Mouse (Mus musculus) kidney, adult 2 months (tissue): Measurements from ENCODE around the gene Tnfsf8. TPM values are rescaled to one million over a fixed set of nuclear protein-coding genes. Genes with fewer than 3 reads are reported as not detected.

Source experiments
- DNase-seq: peaks from one replicate; pipeline ENCODE4 v3.0.0; 2021
- H3K27ac ChIP-seq: fragments of 200-500 bp; 2 replicates; pipeline ENCODE4 v1.5.1; 2012; ENCODE audit warnings: low read depth, low read length, control low read depth, inconsistent platforms; ENCODE audit not compliant: insufficient read depth
- H3K27me3 ChIP-seq: fragments of 200-500 bp; replicated peaks from 2 replicates; pipeline ENCODE4 v1.6.1; 2012; ENCODE audit warnings: mild to moderate bottlenecking, moderate library complexity, low read length, inconsistent platforms; ENCODE audit not compliant: control insufficient read depth, insufficient read depth
- H3K36me3 ChIP-seq: fragments of 200-500 bp; 2 replicates; pipeline ENCODE4 v1.6.1; 2012; ENCODE audit warnings: mild to moderate bottlenecking, moderate library complexity, low read length, inconsistent platforms; ENCODE audit not compliant: control insufficient read depth, insufficient read depth
- H3K4me1 ChIP-seq: fragments of 200-500 bp; 2 replicates; pipeline ENCODE4 v1.6.1; 2011; ENCODE audit warnings: low read length; ENCODE audit not compliant: control insufficient read depth, insufficient read depth
- H3K4me3 ChIP-seq: fragments of 200-500 bp; 2 replicates; pipeline ENCODE4 v1.5.1; 2011; ENCODE audit warnings: mild to moderate bottlenecking, low read depth, low read length, control low read depth; ENCODE audit not compliant: insufficient read depth
- CTCF ChIP-seq: fragments of 200-500 bp; conservative IDR thresholded peaks from 2 replicates; pipeline ENCODE4 v1.5.1; 2011; ENCODE audit warnings: low read depth, mild to moderate bottlenecking, control low read depth, low read length, moderate library complexity, mixed read lengths; ENCODE audit not compliant: insufficient read depth, insufficient read length
- POLR2A ChIP-seq: fragments of 200-500 bp; IDR thresholded peaks from one replicate; pipeline ENCODE4 v1.6.1; 2011; ENCODE audit warnings: low read depth, low read length, control low read depth
- WGBS: fragments of 180-500 bp; shearing (Covaris S2); methylation state at CpG from one replicate; pipeline ENCODE4 v1.1.7; 2018; 5-methylcytosine and 5-hydroxymethylcytosine counted together
- polyA plus RNA-seq: library from polyadenylated mRNA; depleted of rRNA; stranded (reverse); fragments of >200 nt; gene quantifications from 2 replicates; pipeline ENCODE4 v1.2.3, GENCODE M21; 2012

Gene Tnfsf8
- polyA plus RNA-seq, 1 experiment: 0.14 TPM

- H3K27ac ChIP-seq: no peak overlapping the region
- H3K27me3 ChIP-seq: no peaks in the 10 kb centered on the region
- no peak for DNase-seq
- no peak overlapping the region for H3K4me3 ChIP-seq
- TF ChIP-seq CTCF (no peak), POLR2A (no peak)
- no peaks in the 10 kb centered on the region for H3K36me3 ChIP-seq
- WGBS: 86% methylated on average over 7 of the region's 7 CpGs
- H3K4me1 ChIP-seq: no peaks in the 10 kb centered on the region
Observed at GRCm38 (mm10) chr4:63858646-63859224, 2.4 kb downstream of the Tnfsf8 start.

GRCm38 (mm10) chr4:63856764-63857163 is 4.4 kb downstream of the Tnfsf8 start:
- no peaks in the 10 kb centered on the region for H3K27me3 ChIP-seq
- no peaks in the 10 kb centered on the region for H3K36me3 ChIP-seq
- H3K27ac ChIP-seq: no peak overlapping the region
- no peaks in the 10 kb centered on the region for H3K4me1 ChIP-seq
- WGBS: 86% methylated on average over 6 of the region's 6 CpGs
- H3K4me3 ChIP-seq: no peak overlapping the region
- DNase-seq: no peak
- TF ChIP-seq POLR2A (no peak), CTCF (no peak)

- H3K4me1 ChIP-seq: no peaks in the 10 kb centered on the region
- no peaks in the 10 kb centered on the region for H3K27me3 ChIP-seq
- no peak overlapping the region for H3K27ac ChIP-seq
- no peak for TF ChIP-seq POLR2A
- no peak for TF ChIP-seq CTCF
- no peak overlapping the region for H3K4me3 ChIP-seq
- no peak for DNase-seq
- H3K36me3 ChIP-seq: no peaks in the 10 kb centered on the region
- WGBS: 89% methylated on average over 1 of the region's 1 CpGs
Observed at GRCm38 (mm10) chr4:63853782-63854386, 7.3 kb downstream of the Tnfsf8 start.

GRCm38 (mm10) chr4:63850082-63850481 is 11.1 kb downstream of the Tnfsf8 start:
- Histone ChIP-seq H3K27ac (no peak overlapping the region), H3K4me1 (no peaks in the 10 kb centered on the region), H3K27me3 (no peaks in the 10 kb centered on the region), H3K36me3 (no peaks in the 10 kb centered on the region), H3K4me3 (no peak overlapping the region)
- WGBS: 88% methylated on average over 2 of the region's 2 CpGs
- TF ChIP-seq POLR2A: no peak
- TF ChIP-seq CTCF: no peak
- no peak for DNase-seq

GRCm38 (mm10) chr4:63846881-63847597 is 14.1 kb downstream of the Tnfsf8 start:
- Histone ChIP-seq H3K27ac (no peak overlapping the region), H3K27me3 (no peaks in the 10 kb centered on the region), H3K4me3 (no peak overlapping the region), H3K4me1 (no peaks in the 10 kb centered on the region), H3K36me3 (no peaks in the 10 kb centered on the region)
- DNase-seq: no peak
- WGBS: 82% methylated on average over 3 of the region's 3 CpGs
- TF ChIP-seq POLR2A (no peak), CTCF (no peak)

- Histone ChIP-seq H3K27ac (no peak overlapping the region), H3K27me3 (no peaks in the 10 kb centered on the region), H3K36me3 (no peaks in the 10 kb centered on the region), H3K4me1 (no peaks in the 10 kb centered on the region), H3K4me3 (no peak overlapping the region)
- WGBS: 70% methylated on average over 2 of the region's 2 CpGs
- TF ChIP-seq CTCF (no peak), POLR2A (no peak)
- DNase-seq: no peak
Observed at GRCm38 (mm10) chr4:63845760-63846159, 15.4 kb downstream of the Tnfsf8 start.

- H3K4me3 ChIP-seq: no peak overlapping the region
- no peaks in the 10 kb centered on the region for H3K4me1 ChIP-seq
- DNase-seq: peak; percentile 45
- no peaks in the 10 kb centered on the region for H3K36me3 ChIP-seq
- H3K27ac ChIP-seq: no peak overlapping the region
- WGBS: 30% methylated on average over 6 of the region's 6 CpGs
- H3K27me3 ChIP-seq: no peaks in the 10 kb centered on the region
- TF ChIP-seq POLR2A: no peak
- peak; percentile 46 for TF ChIP-seq CTCF
Observed at GRCm38 (mm10) chr4:63843924-63844323, 17.2 kb downstream of the Tnfsf8 start.
